Mouse (Mus musculus): ENCODE measurements around the gene Dusp7. TPM values are rescaled to one million over a fixed set of nuclear protein-coding genes. Genes with fewer than 3 reads are reported as not detected.

The Dusp7 gene
- total RNA-seq, 2 experiments from 2014 or later = 80.7 to 82.0 TPM

DNA sequence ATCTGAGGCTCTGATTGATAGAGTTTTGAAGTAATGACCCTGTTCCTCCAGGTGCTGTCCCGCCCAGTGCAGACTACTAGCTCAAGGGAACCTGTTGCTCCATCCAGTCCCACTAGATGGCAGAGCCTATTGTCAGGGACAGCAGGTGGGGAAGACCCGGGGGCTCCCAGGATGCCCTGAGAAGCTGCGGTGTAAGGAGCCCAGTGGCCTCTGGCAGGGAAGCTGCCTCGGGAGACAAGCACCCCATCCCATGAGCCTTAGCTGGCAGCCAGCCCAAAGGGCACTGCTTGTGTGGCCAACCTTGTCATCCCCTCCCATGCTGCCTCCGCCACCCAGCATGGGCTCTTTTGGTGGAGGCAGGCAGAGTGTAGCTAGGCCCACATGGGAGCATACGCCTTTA, 17.3 kb upstream of the Dusp7 start:
- intact Hi-C loops (cut with DNase I) = no loop called here
- DNase-seq (ENCODE audit: extremely low spot score in 1 of 2, low spot score in 2 of 2) = peak in 1 of 2 experiments; percentile 46

DNA sequence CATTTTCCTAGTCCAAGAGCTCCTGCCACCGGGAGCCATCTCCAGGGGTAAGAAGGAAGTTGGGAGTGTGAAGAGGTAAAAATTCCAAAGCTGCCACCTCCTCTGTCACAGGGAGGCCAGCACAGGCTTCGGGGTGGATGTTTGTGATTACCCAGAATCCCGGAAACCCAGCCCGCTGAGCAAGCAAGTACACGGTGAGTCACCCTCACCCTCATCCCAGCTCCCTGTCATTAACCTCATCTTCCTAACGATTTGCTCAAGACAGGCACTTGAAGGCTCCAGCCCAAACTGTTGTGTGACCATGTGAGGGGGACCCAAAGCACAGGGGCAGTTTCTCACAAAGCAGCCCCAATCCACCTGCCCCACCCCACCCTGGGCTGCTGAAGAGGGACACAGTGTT, 14.7 kb upstream of the Dusp7 start:
- intact Hi-C loops (cut with DNase I) = no loop called here

DNA sequence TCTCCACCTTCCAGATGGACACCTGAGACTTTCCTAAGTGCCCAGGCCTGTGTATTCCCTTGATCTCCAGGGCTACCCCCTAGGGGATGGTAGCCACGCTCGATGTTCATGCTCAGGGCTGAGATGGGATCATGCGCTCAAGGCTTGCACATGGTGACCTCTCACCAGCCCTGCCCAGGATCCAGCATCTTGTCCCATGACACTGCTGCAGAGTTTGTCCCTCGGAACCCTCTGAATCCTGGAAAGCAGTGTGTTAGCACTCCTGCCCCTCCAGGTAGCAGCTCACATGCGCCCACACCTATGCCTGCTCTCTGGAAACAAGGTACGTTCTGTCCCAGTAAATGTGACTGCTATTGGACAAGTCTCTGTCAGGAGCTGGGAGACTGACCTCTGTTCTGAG, 13.6 kb upstream of the Dusp7 start:
- intact Hi-C loops (cut with DNase I) = no loop called here
- DNase-seq (ENCODE audit: extremely low spot score in 1 of 2, low spot score in 2 of 2) = no peak

More for the DNA sequence above, 14.7 kb upstream of the Dusp7 start:
- DNase-seq (ENCODE audit: extremely low spot score in 1 of 2, low spot score in 2 of 2) = no peak

DNA sequence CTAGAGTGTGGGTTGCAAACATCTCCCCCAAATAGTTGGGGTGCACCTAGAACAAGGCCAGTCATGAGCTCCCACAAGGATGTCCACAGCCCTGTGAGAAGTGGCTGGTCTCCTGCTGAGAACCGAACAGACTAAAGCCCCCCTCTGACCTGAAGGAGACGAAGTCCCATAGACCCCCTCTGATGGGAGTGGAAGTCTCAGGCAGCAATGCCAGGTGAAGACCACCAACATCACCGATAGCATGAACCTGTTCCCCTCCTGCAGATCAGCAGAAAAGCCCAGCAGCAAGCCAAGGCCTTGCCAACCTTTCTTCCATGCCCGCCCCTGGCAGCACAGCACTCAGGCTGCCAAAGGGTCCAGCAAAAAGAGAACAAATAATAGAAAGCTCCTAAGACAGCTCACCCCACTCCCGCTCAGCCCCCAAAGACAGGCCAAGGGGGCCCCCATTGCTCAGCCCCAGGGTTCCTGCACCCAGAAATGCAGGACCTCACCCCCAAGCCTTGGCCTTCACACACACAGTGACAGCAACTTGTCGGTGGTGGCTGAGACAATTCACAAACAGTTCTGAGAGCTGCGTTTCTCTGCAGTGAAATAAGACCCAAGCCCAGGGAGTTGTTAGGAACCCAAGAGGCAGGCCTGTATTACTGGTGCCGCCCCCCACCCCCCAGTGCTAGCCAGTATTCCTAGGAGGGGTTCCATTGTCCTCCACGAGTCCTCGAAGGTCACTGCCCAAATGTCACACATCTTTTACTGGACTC, 13.0 kb upstream of the Dusp7 start:
- intact Hi-C loops (cut with DNase I) = no loop called here
- no peak for DNase-seq (ENCODE audit: extremely low spot score in 1 of 2, low spot score in 2 of 2)

DNA sequence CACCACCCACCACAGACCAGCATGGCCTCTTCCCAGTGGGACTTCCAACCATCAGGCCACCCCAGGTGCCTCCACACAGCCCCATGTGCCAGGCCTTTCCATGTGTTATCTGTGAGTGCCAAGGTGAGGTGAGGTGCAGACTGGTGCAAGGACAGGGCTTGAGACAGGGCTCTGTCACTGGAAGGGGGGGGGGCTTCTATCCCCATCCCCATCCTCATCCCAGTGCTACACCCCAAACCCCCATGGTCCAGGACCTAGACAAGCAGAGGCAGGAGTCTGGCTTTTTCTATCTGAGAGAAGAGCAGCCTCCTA, 12.5 kb upstream of the Dusp7 start:
- no peak for DNase-seq (ENCODE audit: extremely low spot score in 1 of 2, low spot score in 2 of 2)

DNA sequence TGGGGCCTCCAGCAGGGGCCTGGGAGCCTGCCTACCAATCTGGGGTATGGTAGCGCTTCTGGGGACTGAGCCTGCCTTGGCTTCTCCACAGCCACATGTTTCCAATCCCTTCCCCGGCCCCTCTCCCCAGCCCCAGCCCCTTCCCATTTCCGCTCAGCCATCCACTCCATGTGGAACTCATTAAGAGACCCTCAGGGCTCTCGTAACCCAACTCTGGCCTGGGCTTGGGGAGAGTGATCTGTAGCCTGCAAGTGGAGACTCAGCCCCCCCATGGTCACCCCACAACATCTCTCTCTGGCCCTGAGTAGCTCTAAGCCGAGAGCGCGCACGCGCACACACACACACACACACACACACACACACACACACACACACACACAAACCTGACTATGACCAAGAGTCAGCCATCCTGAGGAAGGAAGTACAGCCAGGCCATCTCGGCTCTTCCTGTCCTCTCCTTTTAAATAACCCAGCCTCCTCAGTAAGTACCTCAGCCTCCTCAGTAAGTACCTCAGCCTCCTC, 12.0 kb upstream of the Dusp7 start:
- DNase-seq (ENCODE audit: extremely low spot score in 1 of 2, low spot score in 2 of 2) = no peak
- intact Hi-C loops (cut with DNase I) = no loop called here

More for the DNA sequence above, 12.5 kb upstream of the Dusp7 start:
- intact Hi-C loops (cut with DNase I) = no loop called here

DNA sequence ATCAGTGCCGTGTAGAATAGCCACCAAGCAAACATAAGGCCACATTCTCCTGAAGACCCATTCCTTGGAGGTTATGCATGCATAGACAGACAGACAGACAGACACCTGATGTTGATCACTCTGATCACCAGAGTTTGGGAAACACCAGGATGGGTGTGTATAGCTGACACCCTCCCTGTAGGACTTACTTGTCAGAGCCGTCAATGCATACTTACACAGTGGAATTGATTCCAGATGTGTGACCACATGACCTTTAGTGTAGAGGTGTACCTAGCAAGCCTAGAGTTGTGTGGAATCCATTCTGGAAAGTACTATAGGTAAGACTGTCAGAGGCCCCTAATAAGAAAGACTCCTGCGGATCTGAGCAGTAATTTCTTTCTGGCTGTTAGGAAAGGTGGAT, 11.3 kb upstream of the Dusp7 start:
- intact Hi-C loops (cut with DNase I) = no loop called here
- DNase-seq (ENCODE audit: extremely low spot score in 1 of 2, low spot score in 2 of 2) = no peak

DNA sequence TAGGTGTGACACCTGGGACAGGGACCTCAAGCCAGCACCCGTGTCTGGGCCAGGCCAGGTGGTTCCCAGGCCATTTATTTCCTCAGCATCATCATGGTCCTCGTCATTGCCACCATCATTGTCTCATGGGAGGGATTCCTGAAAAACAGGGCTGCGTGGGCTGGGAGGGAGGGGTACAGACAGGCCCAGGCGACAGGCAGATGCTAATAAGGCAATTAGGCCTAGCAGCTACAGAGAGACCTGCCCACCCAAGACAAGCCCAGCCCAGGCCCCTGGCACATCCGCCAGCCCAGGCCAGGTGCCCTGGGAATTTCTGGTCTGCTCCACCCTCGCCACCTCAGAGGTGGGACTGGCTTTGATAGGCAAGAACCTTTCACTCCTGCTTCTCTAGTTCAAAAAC, 9.1 kb upstream of the Dusp7 start:
- intact Hi-C loops (cut with DNase I) = no loop called here
- DNase-seq (ENCODE audit: extremely low spot score in 1 of 2, low spot score in 2 of 2) = no peak

DNA sequence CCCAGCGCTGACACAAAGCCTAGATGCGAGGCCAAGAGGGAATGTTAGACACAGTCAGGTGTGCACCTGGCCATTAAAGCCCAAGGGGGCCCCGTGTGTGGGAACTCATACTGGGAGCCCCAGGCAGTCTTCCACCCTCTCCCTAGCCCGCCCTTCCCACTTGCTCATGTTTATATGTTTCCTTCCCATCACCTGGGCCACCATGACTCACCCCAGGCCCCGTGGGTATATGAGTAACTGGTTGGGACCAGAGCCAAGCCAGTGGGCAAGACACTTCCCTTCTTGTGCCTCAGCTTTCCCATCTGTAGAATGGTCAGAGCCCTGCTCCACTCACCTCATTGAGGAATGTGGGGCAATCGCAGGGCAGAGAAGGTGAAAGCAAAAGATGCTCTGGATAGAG, 7.3 kb upstream of the Dusp7 start:
- no peak for DNase-seq (ENCODE audit: extremely low spot score in 1 of 2, low spot score in 2 of 2)
- intact Hi-C loops (cut with DNase I) = no loop called here

DNA sequence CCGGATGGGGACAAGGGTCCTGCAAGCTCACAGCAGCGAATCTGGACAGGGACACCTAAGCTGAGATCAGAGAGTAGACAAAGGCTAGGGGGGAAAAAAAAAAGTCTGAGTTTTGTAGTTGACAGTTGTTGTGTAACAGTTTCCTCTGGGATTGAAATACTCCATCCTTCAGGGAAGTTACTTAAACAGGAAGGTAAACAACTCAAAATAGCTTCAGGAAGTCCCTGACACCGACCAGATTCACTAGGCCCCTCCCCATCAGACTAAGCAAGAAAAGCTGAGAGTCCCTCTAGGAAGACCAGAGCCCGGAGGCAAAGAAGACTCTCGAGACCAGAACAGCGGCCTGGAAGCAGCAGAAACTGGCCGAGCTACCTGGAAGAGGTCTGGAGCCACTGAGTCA, 3.1 kb upstream of the Dusp7 start:
- intact Hi-C loops (cut with DNase I) = loop anchor here (5.0 kb wide), 1 partner anchor 58 kb away; no protein-coding TSS in a partner anchor
- DNase-seq (ENCODE audit: extremely low spot score in 1 of 2, low spot score in 2 of 2) = no peak

DNA sequence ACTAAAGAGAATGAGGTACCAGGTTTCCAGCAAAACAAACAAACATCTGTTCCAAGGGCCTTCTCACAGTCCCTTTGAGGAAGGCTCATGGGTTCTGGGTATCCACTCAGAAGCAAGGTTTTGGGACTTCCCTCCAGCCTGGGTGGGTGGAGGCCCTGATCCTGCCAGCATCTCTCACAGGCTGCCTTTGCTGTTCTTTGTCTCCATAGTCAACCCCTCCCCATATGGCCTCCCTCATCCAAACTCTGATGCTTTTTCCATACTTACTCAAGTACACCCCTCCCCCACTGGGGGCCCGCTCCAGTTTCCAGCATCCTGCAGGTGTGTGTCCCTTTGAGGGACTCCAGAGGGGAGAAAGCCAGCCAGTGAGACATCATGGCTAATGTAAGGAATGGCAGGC, 2.2 kb upstream of the Dusp7 start:
- no peak for DNase-seq (ENCODE audit: extremely low spot score in 1 of 2, low spot score in 2 of 2)
- intact Hi-C loops (cut with DNase I) = loop anchor here (5.0 kb wide), 1 partner anchor 59 kb away; no protein-coding TSS in a partner anchor

DNA sequence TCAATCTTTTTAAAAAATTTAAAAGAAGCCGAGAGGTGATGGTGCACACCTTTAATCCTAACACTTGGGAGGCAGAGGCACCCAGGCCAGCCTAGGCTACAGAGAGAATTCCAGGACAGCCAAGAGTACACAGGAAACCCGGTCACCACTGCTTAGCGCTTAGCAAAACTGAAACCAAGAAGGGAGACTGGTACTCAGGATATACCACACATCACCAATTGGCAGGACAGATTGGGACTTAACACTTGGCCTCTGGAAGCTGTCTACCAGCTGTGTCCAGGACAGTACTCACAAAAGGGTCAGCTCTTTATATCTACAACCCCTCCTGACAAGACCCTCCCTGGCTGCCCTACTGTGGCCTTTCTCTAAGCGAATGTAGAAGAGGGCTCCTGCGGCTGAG, 1.4 kb upstream of the Dusp7 start:
- no peak for DNase-seq (ENCODE audit: extremely low spot score in 1 of 2, low spot score in 2 of 2)
- intact Hi-C loops (cut with DNase I) = loop anchor here (5.0 kb wide), 1 partner anchor 60 kb away; no protein-coding TSS in a partner anchor

DNA sequence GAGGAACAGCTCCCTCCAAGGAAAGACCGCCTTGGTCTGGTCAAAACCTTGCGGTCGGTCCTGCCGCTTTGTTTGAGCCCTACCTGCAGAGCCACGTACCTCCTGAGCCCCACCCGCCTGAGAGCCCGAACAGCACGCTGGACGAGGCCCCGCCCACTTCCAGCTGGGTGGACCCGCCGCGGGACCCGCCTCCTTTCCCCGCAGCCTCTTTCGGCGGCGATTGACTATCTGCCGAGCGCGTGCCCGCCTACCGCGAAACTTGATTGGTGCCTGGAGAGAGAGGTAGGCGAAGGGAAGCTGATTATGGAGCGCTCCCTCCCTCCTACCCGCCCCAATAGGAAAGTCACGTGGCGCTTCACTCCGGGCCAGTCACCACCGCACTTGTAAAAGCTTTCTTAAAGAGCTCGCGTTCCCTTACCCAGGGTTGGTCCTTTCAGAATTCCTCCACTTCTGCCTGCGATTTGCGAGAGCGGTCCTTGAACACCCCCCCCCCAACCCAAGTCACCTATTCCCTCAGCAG, 780 bp upstream of the Dusp7 start:
- intact Hi-C loops (cut with DNase I) = loop anchor here (2.0 to 5.0 kb wide), 2 partner anchors 53 to 60 kb away; no protein-coding TSS in a partner anchor
- DNase-seq (ENCODE audit: extremely low spot score in 1 of 2, low spot score in 2 of 2) = peak; percentile 97 to 99

DNA sequence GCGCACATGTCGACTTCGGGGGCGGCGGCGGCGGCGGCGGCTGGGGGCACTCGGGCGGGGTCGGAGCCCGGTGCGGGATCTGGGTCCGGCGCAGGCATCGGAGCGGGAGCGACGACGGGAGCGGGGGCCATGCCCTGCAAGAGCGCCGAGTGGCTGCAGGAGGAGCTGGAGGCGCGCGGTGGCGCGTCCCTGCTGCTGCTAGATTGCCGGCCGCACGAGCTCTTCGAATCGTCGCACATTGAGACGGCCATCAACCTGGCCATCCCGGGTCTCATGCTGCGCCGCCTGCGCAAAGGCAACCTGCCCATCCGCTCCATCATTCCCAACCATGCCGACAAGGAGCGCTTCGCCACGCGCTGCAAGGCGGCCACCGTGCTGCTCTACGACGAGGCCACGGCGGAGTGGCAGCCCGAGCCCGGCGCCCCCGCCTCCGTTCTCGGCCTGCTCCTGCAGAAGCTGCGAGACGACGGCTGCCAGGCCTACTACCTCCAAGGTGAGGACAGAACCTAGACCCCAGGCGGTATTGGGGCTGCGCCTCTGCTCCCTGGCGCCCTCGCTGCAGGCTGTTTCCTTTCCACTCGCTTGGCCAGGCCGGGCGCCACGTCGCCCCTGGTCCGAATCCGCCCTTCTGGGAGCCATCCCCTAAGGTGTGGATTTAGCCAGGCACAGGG, 534 bp downstream of the Dusp7 start:
- intact Hi-C loops (cut with DNase I) = loop anchor here (2.0 to 5.0 kb wide), 2 partner anchors 52 to 62 kb away; no protein-coding TSS in a partner anchor
- peak in 1 of 2 experiments; percentile 82 for DNase-seq (ENCODE audit: extremely low spot score in 1 of 2, low spot score in 2 of 2)

DNA sequence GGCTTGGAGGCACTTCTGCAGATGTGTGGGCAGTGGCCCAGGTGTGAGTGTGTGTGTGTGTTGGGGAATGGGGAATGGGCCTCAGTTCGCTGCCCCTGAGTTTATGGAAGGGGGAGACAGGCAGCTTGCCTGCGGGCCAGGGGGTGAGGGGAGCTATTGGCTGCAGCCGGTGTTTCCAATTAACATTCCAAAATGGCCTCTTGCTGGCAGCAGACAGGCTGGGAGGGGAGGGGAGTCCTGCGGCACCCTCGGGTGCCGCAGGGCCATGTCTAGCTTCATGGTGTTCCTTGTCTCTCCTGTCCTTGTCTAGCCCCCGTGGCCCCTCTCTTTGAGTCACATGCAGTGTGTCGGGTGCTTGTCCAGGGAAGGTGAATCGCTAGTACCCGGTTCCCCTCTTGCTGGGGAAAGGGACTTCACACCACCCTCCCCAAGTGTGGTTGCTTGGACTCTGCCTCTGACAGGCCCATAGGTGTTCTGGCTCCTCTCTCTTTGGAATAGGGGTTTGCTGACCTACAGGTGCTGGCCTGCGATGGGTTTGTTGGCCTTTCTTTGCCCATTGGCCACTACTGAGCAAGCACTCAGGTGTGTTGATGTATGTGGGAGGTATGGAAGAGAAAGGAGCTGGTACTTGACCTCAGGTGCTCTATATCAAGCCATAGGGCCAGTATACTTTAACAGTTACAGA, 1.5 kb downstream of the Dusp7 start:
- peak in 1 of 2 experiments; percentile 70 for DNase-seq (ENCODE audit: extremely low spot score in 1 of 2, low spot score in 2 of 2)
- intact Hi-C loops (cut with DNase I) = loop anchor here (2.0 to 5.0 kb wide), 2 partner anchors 51 to 63 kb away; no protein-coding TSS in a partner anchor

DNA sequence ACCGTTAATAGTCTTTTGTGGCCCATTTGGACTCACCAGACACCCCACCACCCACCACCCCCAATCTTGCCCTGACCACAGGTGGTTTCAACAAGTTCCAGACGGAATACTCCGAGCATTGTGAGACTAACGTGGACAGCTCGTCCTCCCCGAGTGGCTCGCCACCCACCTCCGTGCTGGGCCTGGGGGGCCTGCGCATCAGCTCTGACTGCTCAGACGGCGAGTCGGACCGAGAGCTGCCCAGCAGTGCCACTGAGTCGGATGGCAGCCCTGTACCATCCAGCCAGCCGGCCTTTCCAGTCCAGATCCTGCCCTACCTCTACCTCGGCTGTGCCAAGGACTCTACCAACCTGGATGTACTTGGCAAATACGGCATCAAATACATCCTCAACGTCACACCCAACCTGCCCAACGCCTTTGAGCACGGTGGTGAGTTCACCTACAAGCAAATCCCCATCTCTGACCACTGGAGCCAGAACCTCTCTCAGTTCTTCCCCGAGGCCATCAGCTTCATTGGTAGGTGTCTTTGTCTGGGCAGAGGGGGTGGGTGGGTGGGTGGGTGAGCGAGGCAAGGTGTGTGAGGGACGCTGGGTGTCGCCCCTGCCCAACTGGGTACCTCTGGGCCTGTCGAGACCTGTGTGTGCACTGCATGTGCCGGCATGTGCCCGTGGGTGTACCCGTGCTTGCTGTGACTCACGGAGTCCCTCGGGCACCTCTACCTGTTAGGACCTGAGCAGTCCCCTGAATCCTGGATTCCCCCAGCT, 2.4 kb downstream of the Dusp7 start:
- no peak for DNase-seq (ENCODE audit: extremely low spot score in 1 of 2, low spot score in 2 of 2)

DNA sequence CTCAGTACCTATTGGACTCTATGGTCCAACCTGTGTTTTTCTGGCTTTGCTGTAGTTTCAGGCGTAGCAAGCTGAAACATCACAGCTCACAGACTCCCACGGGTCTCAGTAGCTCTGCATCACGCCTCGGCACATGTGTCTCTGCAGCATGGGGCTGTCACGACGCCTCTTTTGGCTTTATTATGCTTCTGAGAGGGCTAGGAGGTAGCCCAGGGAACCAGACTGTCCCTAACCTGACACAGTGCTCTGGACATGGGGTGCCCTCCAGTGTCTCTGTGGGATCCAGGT, 2.9 kb downstream of the Dusp7 start:
- intact Hi-C loops (cut with DNase I) = no loop called here

More for the DNA sequence above, 2.4 kb downstream of the Dusp7 start:
- intact Hi-C loops (cut with DNase I) = no loop called here

DNA sequence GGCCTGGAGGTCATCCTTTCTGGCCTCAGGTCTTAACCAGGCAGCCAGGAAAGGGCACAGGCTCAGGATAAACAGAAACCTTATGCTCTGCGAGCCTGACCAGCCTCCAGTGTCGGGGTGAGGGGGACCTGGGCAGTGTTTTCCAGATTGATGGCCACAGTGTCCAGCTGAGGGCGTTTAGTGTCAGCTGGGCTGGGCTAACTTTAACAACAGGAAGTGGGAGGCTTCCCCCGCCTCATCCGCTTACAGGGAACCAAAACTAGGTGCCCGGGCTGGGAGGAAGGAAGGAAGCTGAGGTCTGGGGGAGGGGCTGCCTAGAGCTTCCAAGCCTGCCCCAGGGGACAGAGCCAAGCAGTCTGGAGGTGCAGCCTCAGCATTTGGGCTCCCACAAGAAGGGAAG, 3.3 kb downstream of the Dusp7 start:
- peak; percentile 72 to 93 for DNase-seq (ENCODE audit: extremely low spot score in 1 of 2, low spot score in 2 of 2)
- intact Hi-C loops (cut with DNase I) = no loop called here

More for the DNA sequence above, 2.9 kb downstream of the Dusp7 start:
- DNase-seq (ENCODE audit: extremely low spot score in 1 of 2, low spot score in 2 of 2) = no peak
